Comparison of ENCODE assay signal across 10 mouse cellular contexts in the genomic region with DNA sequence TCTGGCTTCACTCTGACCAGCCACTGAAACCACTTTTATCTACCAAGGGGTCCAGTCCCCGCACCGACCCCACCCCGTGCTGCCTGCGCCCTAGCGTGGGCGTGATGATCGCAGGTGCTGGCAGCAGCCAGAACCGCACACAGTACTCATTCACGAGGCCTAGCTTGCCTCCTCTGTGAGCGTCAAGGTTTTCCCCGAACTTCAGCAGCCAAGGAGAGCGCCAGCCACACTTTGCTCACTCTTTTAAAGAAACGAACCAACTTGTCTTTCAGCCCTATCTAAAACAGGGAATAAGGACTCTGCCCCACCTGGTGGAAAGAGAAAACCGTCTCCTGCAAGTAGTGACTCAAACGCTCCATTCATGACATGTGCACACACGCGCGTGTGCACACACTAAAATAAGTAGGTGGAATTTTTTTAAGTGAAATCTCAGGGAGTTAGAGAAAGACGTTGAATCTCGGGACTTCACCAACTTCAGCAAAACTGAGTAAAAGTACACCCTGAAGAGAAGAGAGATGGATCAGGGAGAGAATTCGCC. TPM values are rescaled to one million over a fixed set of nuclear protein-coding genes. Genes with fewer than 3 reads are reported as not detected.
A peak's percentile ranks its signal among the peaks of the same experiment; 100 is the strongest.
DNase-seq lines count a peak whose midpoint lies in the region; ATAC-seq and TF ChIP-seq lines count a peak whose summit lies in the region.
"Had no signal": no experiment of that assay in that cellular context is flagged by ENCODE, and none has a peak within 500 bp of the region (broad histone marks: within the 10 kb centered on the region; RNA-seq: fewer than 3 reads in every experiment).

No protein-coding gene starts in this region.

- no peak overlapping the region for H3K27ac ChIP-seq in heart, embryonic 16.5 days (ENCODE audit: low read length)
- H3K27ac ChIP-seq in neural tube, embryonic 11.5 days (ENCODE audit: low read depth, low read length) = no peak overlapping the region
- no peak overlapping the region for H3K27ac ChIP-seq in hindbrain, postnatal 0 days
- no peak overlapping the region; the same call in 1 of the 2 replicates for H3K27ac ChIP-seq in stomach, embryonic 16.5 days (ENCODE audit: low read length)

- H3K9ac ChIP-seq in heart, embryonic 16.5 days (ENCODE audit: low read length) = no peak overlapping the region
- H3K9ac ChIP-seq in neural tube, embryonic 11.5 days (ENCODE audit: low read length) = no peak overlapping the region
- H3K9ac ChIP-seq in hindbrain, postnatal 0 days (replicated peaks; ENCODE audit: low read length) = no peak overlapping the region
- H3K9ac ChIP-seq in stomach, embryonic 16.5 days (ENCODE audit: low read length) = peak overlapping the region; percentile 38; the same call in 1 of the 2 replicates

- intact Hi-C loops in left cerebral cortex, postnatal 4 days (cut with DNase I) = no loop called here

- WGBS in heart, embryonic 16.5 days = 50% methylated on average over 21 of the region's 21 CpGs
- 30% methylated on average over 21 of the region's 21 CpGs for WGBS in neural tube, embryonic 11.5 days
- 33% methylated on average over 21 of the region's 21 CpGs for WGBS in hindbrain, postnatal 0 days
- 44% methylated on average over 21 of the region's 21 CpGs for WGBS in stomach, embryonic 16.5 days

- no peak for ATAC-seq in heart, embryonic 16.5 days (replicated peaks; ENCODE audit: extremely low read depth, insufficient read depth, low FRiP score)
- ATAC-seq in neural tube, embryonic 11.5 days (ENCODE audit: insufficient read depth, low FRiP score, low TSS enrichment) = no peak
- no peak for ATAC-seq in hindbrain, postnatal 0 days
- no peak for ATAC-seq in stomach, embryonic 16.5 days (ENCODE audit: insufficient read depth, low FRiP score)

- peaks cover 12% of the 10 kb centered on the region for H3K4me1 ChIP-seq in heart, embryonic 16.5 days (ENCODE audit: control insufficient read depth, insufficient read depth, low read length)
- H3K4me1 ChIP-seq in neural tube, embryonic 11.5 days (ENCODE audit: control insufficient read depth, insufficient read depth, low read length) = peaks cover 6% of the 10 kb centered on the region; the same call in 1 of the 2 replicates
- H3K4me1 ChIP-seq in hindbrain, postnatal 0 days (ENCODE audit: insufficient read depth, low read length) = peaks cover 8% of the 10 kb centered on the region; the same call in 1 of the 2 replicates
- H3K4me1 ChIP-seq in stomach, embryonic 16.5 days (ENCODE audit: control insufficient read depth, insufficient read depth, low read length) = peaks cover 26% of the 10 kb centered on the region

- peak; percentile 43 for TF ChIP-seq CTCF in hindbrain, postnatal 0 days (IDR thresholded peaks at IDR 0.05; ENCODE audit: low read depth)

- peak overlapping the region; percentile 94 for H3K4me2 ChIP-seq in heart, embryonic 16.5 days (ENCODE audit: low read depth, low read length)
- H3K4me2 ChIP-seq in neural tube, embryonic 11.5 days (ENCODE audit: low read depth) = peak overlapping the region; percentile 69
- no peak overlapping the region; the same call in 1 of the 2 replicates for H3K4me2 ChIP-seq in hindbrain, postnatal 0 days (ENCODE audit: low read depth, low read length)
- peak overlapping the region; percentile 96 for H3K4me2 ChIP-seq in stomach, embryonic 16.5 days (ENCODE audit: low read depth, low read length)

- H3K4me3 ChIP-seq in heart, embryonic 16.5 days (ENCODE audit: low read length) = no peak overlapping the region
- H3K4me3 ChIP-seq in neural tube, embryonic 11.5 days (ENCODE audit: low read depth, low read length) = no peak overlapping the region
- no peak overlapping the region for H3K4me3 ChIP-seq in hindbrain, postnatal 0 days (ENCODE audit: low read length)
- H3K4me3 ChIP-seq in stomach, embryonic 16.5 days (replicated peaks; ENCODE audit: low read length) = no peak overlapping the region

- H3K9me3 ChIP-seq in heart, embryonic 16.5 days (replicated peaks; ENCODE audit: control insufficient read depth, low read length) = no peaks in the 10 kb centered on the region
- no peaks in the 10 kb centered on the region for H3K9me3 ChIP-seq in neural tube, embryonic 11.5 days (ENCODE audit: control insufficient read depth, low read length)
- H3K9me3 ChIP-seq in hindbrain, postnatal 0 days (ENCODE audit: low read length) = no peaks in the 10 kb centered on the region
- no peaks in the 10 kb centered on the region for H3K9me3 ChIP-seq in stomach, embryonic 16.5 days (replicated peaks; ENCODE audit: control insufficient read depth, low read length)

- no peak for DNase-seq in heart, adult 18-20 months
- DNase-seq in neural tube, embryonic 11.5 days (ENCODE audit: low spot score) = no peak
- DNase-seq in neural tube, embryonic 10.5 days (ENCODE audit: extremely low spot score, low spot score) = no peak
- DNase-seq in hindbrain, postnatal 0 days (ENCODE audit: low spot score) = peak; percentile 34
- no peak for DNase-seq in left cerebral cortex, postnatal 4 days
- DNase-seq in thymus, postnatal 36 days = no peak
- DNase-seq: cerebellum, adult 8-10 months had no signal

- H3K36me3 ChIP-seq in heart, embryonic 16.5 days (ENCODE audit: control insufficient read depth, insufficient read depth) = no peaks in the 10 kb centered on the region
- H3K36me3 ChIP-seq in neural tube, embryonic 11.5 days (ENCODE audit: control insufficient read depth, insufficient read depth, low read length) = no peaks in the 10 kb centered on the region
- no peaks in the 10 kb centered on the region for H3K36me3 ChIP-seq in hindbrain, postnatal 0 days (ENCODE audit: insufficient read depth, low read length)
- no peaks in the 10 kb centered on the region for H3K36me3 ChIP-seq in stomach, embryonic 16.5 days (ENCODE audit: control insufficient read depth, insufficient read depth, low read length)

- peaks cover 37% of the 10 kb centered on the region for H3K27me3 ChIP-seq in heart, embryonic 16.5 days (ENCODE audit: control insufficient read depth, insufficient read depth, low read length)
- peaks cover 24% of the 10 kb centered on the region for H3K27me3 ChIP-seq in neural tube, embryonic 11.5 days (ENCODE audit: control insufficient read depth, insufficient read depth, low read length)
- peaks cover 24% of the 10 kb centered on the region for H3K27me3 ChIP-seq in hindbrain, postnatal 0 days (ENCODE audit: insufficient read depth, low read length)
- H3K27me3 ChIP-seq in stomach, embryonic 16.5 days (ENCODE audit: control insufficient read depth, insufficient read depth, low read length) = peaks cover 18% of the 10 kb centered on the region

RNA-seq across cellular contexts. Expression of a gene that starts 0.8 kb away (rescaled TPM):
- 1.6 and 1.9 TPM in 2 replicates for polyA plus RNA-seq in heart, embryonic 16.5 days (2015; fragmentation: Nextera tagmentation; extraction: Ambion mirVana)
- 1 to 10 TPM; 1.3 to 1.7 TPM for total RNA-seq in heart, adult 18-20 months (2021)
- polyA plus RNA-seq in neural tube, embryonic 11.5 days (2014; fragmentation: Nextera tagmentation; extraction: Ambion mirVana) = 4.1 and 5.5 TPM in 2 replicates
- 0.25 TPM in 1 of 2 replicates, not detected in the other for total RNA-seq in hindbrain, postnatal 0 days (2014; rRNA removed)
- 0.45 and 0.87 TPM in 2 replicates for polyA plus RNA-seq in hindbrain, postnatal 0 days (2015; fragmentation: Nextera tagmentation; extraction: Ambion mirVana)
- 3.2 and 4.7 TPM in 2 replicates for polyA plus RNA-seq in stomach, embryonic 16.5 days (2015; fragmentation: Nextera tagmentation; extraction: Ambion mirVana)
- under 1 TPM; 0.28 to 0.44 TPM for total RNA-seq in left cerebral cortex, postnatal 4 days (2021)

RNA-seq across cellular contexts. Expression of a gene that starts 30.5 kb away (rescaled TPM):
- polyA plus RNA-seq in heart, embryonic 16.5 days (2015; fragmentation: Nextera tagmentation; extraction: Ambion mirVana) = 15.8 and 16.0 TPM in 2 replicates
- 1 to 10 TPM; 3.6 to 4.0 TPM for total RNA-seq in heart, adult 18-20 months (2021)
- 27.7 and 31.4 TPM in 2 replicates for polyA plus RNA-seq in neural tube, embryonic 11.5 days (2014; fragmentation: Nextera tagmentation; extraction: Ambion mirVana)
- total RNA-seq in hindbrain, postnatal 0 days (2014; rRNA removed) = 11.1 and 17.5 TPM in 2 replicates
- 31.5 and 33.5 TPM in 2 replicates for polyA plus RNA-seq in hindbrain, postnatal 0 days (2015; fragmentation: Nextera tagmentation; extraction: Ambion mirVana)
- polyA plus RNA-seq in stomach, embryonic 16.5 days (2015; fragmentation: Nextera tagmentation; extraction: Ambion mirVana) = 17.2 and 19.0 TPM in 2 replicates
- total RNA-seq in left cerebral cortex, postnatal 4 days (2021) = 10 to 100 TPM; 23.3 to 24.7 TPM

RNA-seq across cellular contexts. Expression of a gene that starts 30.6 kb away (rescaled TPM):
- 27.5 and 28.2 TPM in 2 replicates for polyA plus RNA-seq in heart, embryonic 16.5 days (2015; fragmentation: Nextera tagmentation; extraction: Ambion mirVana)
- total RNA-seq in heart, adult 18-20 months (2021) = 10 to 100 TPM; 14.7 to 15.0 TPM
- 57.7 and 61.2 TPM in 2 replicates for polyA plus RNA-seq in neural tube, embryonic 11.5 days (2014; fragmentation: Nextera tagmentation; extraction: Ambion mirVana)
- total RNA-seq in hindbrain, postnatal 0 days (2014; rRNA removed) = 63.1 and 64.2 TPM in 2 replicates
- polyA plus RNA-seq in hindbrain, postnatal 0 days (2015; fragmentation: Nextera tagmentation; extraction: Ambion mirVana) = 57.5 and 58.6 TPM in 2 replicates
- polyA plus RNA-seq in stomach, embryonic 16.5 days (2015; fragmentation: Nextera tagmentation; extraction: Ambion mirVana) = 35.1 and 41.9 TPM in 2 replicates
- total RNA-seq in left cerebral cortex, postnatal 4 days (2021) = 10 to 100 TPM; 72.6 to 73.2 TPM

RNA-seq across cellular contexts. Expression of a gene that starts 40.5 kb away (rescaled TPM):
- 0.14 and 0.17 TPM in 2 replicates for polyA plus RNA-seq in heart, embryonic 16.5 days (2015; fragmentation: Nextera tagmentation; extraction: Ambion mirVana)
- total RNA-seq in heart, adult 18-20 months (2021) = under 1 TPM; 0.47 to 0.67 TPM
- polyA plus RNA-seq in neural tube, embryonic 11.5 days (2014; fragmentation: Nextera tagmentation; extraction: Ambion mirVana) = 7.1 and 7.5 TPM in 2 replicates
- 75.3 and 83.9 TPM in 2 replicates for total RNA-seq in hindbrain, postnatal 0 days (2014; rRNA removed)
- polyA plus RNA-seq in hindbrain, postnatal 0 days (2015; fragmentation: Nextera tagmentation; extraction: Ambion mirVana) = 19.2 and 19.5 TPM in 2 replicates
- polyA plus RNA-seq in stomach, embryonic 16.5 days (2015; fragmentation: Nextera tagmentation; extraction: Ambion mirVana) = 0.30 and 0.40 TPM in 2 replicates
- 100 to 1,000 TPM; 251 to 271 TPM for total RNA-seq in left cerebral cortex, postnatal 4 days (2021)
- polyA plus RNA-seq: inflammation-experienced regulatory T-cells, adult 6 months had no signal
